Mouse (Mus musculus): ENCODE data around the gene Sgms2. TPM values are rescaled to one million over a fixed set of nuclear protein-coding genes. Genes with fewer than 3 reads are reported as not detected.

Sgms2 gene
- total and polyA plus RNA-seq, 3 experiments: not detected

DNA sequence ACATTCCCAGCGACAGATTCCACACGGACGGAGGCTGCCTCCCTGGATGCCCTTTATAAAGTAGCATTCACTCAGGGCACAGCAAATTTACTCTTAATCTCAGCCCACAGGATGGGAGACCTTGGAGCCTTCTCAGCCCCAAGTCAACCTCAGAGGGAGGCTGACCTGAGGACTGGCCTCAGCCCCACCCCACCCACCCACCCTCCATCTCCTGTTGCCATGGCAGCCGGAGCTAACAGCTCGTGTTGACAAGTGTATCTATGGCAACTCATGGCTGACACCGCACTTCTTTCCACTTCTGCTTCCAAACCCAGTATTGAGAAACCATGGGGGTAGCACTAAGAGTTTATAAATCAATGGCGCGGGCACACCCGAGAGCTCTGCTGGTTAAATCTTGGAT, 20.4 kb downstream of the Sgms2 start:
- no peak for DNase-seq (ENCODE audit: extremely low read depth)
- H3K79me2 ChIP-seq (replicated peaks; ENCODE audit: control insufficient read depth, extremely low read depth, insufficient read depth, poor library complexity, severe bottlenecking): no peaks in the 10 kb centered on the region
- no peak overlapping the region for H3K4me2 ChIP-seq (ENCODE audit: insufficient read depth, low read depth, poor library complexity, severe bottlenecking)
- H3K27me3 ChIP-seq (replicated peaks): no peaks in the 10 kb centered on the region
- H3K4me1 ChIP-seq (ENCODE audit: control insufficient read depth in 1 of 2, insufficient read depth in 2 of 2): peaks cover 0 to 16% of the 10 kb centered on the region in 2 experiments; a peak in 2 of 4 replicates
- no peaks in the 10 kb centered on the region for H3K9me3 ChIP-seq (replicated peaks; ENCODE audit: low read length)
- H3K4me3 ChIP-seq (replicated peaks in 1 of 3; ENCODE audit: low read depth in 2 of 3, low read length in 2 of 3, poor library complexity in 1 of 3): no peak overlapping the region
- no peak overlapping the region for H3K27ac ChIP-seq (ENCODE audit: insufficient read depth, low read depth)
- dilution Hi-C loops (cut with MboI; ENCODE audit: extremely low pct_ligation_motif_present, extremely low pct_unique_long_range_greater_than_20kb, low sequenced_read_pairs) (no loop called here), in situ Hi-C loops (cut with MboI; ENCODE audit: low pct_ligation_motif_present, low pct_unique_long_range_greater_than_20kb, low sequenced_read_pairs) (no loop called here)
- H3K36me3 ChIP-seq (replicated peaks in 1 of 2; ENCODE audit: control insufficient read depth in 1 of 2, insufficient read depth in 1 of 2, low read length in 1 of 2): no peaks in the 10 kb centered on the region
- TF ChIP-seq USF2 (conservative IDR thresholded peaks at IDR 0.05; ENCODE audit: low read depth, low read length) (no peak), NRF1 (IDR thresholded peaks at IDR 0.05; ENCODE audit: low read depth, low read length) (no peak), ETS1 (conservative IDR thresholded peaks at IDR 0.05; ENCODE audit: low read depth, low read length) (no peak), MYC (IDR thresholded peaks at IDR 0.05; ENCODE audit: low read depth, low read length) (no peak)
- H3K9ac ChIP-seq (ENCODE audit: insufficient read depth, low read depth): no peak overlapping the region

DNA sequence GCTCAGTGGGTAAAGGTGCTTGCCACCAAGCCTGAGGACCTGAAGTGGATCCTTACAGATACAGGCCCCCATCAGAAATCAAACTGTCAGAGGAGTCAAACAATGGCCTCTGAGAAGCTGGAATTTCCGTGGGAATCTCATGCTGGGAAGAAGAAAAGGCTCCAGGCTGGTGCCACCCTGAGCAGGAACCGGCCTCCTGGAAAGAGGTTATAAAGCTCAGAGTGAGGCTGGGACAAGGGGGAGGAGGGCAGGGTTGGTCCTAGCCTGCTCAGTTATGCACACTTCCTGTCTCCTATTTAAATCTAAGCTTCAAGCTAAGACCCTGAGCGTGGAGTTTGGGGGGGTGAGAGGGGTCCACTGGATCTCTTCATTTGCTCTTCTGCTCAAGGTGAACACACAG, 21.6 kb downstream of the Sgms2 start:
- H3K36me3 ChIP-seq (replicated peaks in 1 of 2; ENCODE audit: control insufficient read depth in 1 of 2, insufficient read depth in 1 of 2, low read length in 1 of 2): no peaks in the 10 kb centered on the region
- DNase-seq (ENCODE audit: extremely low read depth): no peak
- no peak overlapping the region for H3K27ac ChIP-seq (ENCODE audit: insufficient read depth, low read depth)
- no peaks in the 10 kb centered on the region for H3K27me3 ChIP-seq (replicated peaks)
- peaks cover 0 to 16% of the 10 kb centered on the region in 2 experiments; a peak in 2 of 4 replicates for H3K4me1 ChIP-seq (ENCODE audit: control insufficient read depth in 1 of 2, insufficient read depth in 2 of 2)
- dilution Hi-C loops (cut with MboI; ENCODE audit: extremely low pct_ligation_motif_present, extremely low pct_unique_long_range_greater_than_20kb, low sequenced_read_pairs): no loop called here
- H3K9ac ChIP-seq (ENCODE audit: insufficient read depth, low read depth): no peak overlapping the region
- H3K4me3 ChIP-seq (replicated peaks in 1 of 3; ENCODE audit: low read depth in 2 of 3, low read length in 2 of 3, poor library complexity in 1 of 3): no peak overlapping the region
- TF ChIP-seq JUN (IDR thresholded peaks at IDR 0.05; ENCODE audit: insufficient read depth, low read depth, low read length) (no peak), POLR2A (IDR thresholded peaks at IDR 0.05; ENCODE audit: low read depth, low read length) (no peak), RCOR1 (conservative IDR thresholded peaks at IDR 0.05; ENCODE audit: low read depth, low read length) (no peak), GABPA (IDR thresholded peaks at IDR 0.05; ENCODE audit: insufficient replicate concordance, low read depth, low read length) (no peak), CHD2 (IDR thresholded peaks at IDR 0.05; ENCODE audit: low read length) (no peak), USF2 (conservative IDR thresholded peaks at IDR 0.05; ENCODE audit: low read depth, low read length) (no peak), MXI1 (IDR thresholded peaks at IDR 0.05; ENCODE audit: low read depth, low read length) (no peak), SMC3 (IDR thresholded peaks at IDR 0.05; ENCODE audit: low read depth, low read length) (no peak), USF1 (IDR thresholded peaks at IDR 0.05; ENCODE audit: low read depth, low read length) (no peak), NRF1 (IDR thresholded peaks at IDR 0.05; ENCODE audit: low read depth, low read length) (no peak), E2F4 (IDR thresholded peaks at IDR 0.05; ENCODE audit: insufficient replicate concordance, low read depth, low read length) (no peak), ZMIZ1 (IDR thresholded peaks at IDR 0.05; ENCODE audit: low read depth, low read length) (no peak), RAD21 (IDR thresholded peaks at IDR 0.05; ENCODE audit: low read depth, low read length) (no peak), MYC (IDR thresholded peaks at IDR 0.05; ENCODE audit: low read depth, low read length) (no peak), ZC3H11A (IDR thresholded peaks at IDR 0.05; ENCODE audit: low read depth, low read length) (no peak), MAX (IDR thresholded peaks at IDR 0.05; ENCODE audit: low read length) (no peak), CHD1 (IDR thresholded peaks at IDR 0.05; ENCODE audit: low read depth, low read length) (no peak)
- H3K4me2 ChIP-seq (ENCODE audit: insufficient read depth, low read depth, poor library complexity, severe bottlenecking): no peak overlapping the region; the same call in 1 of the 2 replicates
- no peaks in the 10 kb centered on the region for H3K79me2 ChIP-seq (replicated peaks; ENCODE audit: control insufficient read depth, extremely low read depth, insufficient read depth, poor library complexity, severe bottlenecking)
- in situ Hi-C loops (cut with MboI; ENCODE audit: low pct_ligation_motif_present, low pct_unique_long_range_greater_than_20kb, low sequenced_read_pairs): no loop called here
- H3K9me3 ChIP-seq (replicated peaks; ENCODE audit: low read length): no peaks in the 10 kb centered on the region

Measured in CH12.LX (cell line).